In genomic region chr2:8214751-8215150, GRCm38 (mm10) we compare ENCODE assay signal across 16 mouse cellular contexts.
DNase-seq lines count a peak whose midpoint lies in the region; TF ChIP-seq lines count a peak whose summit lies in the region.
"Had no signal": no experiment of that assay in that cellular context is flagged by ENCODE, and none has a peak within 500 bp of the region (broad histone marks: within the 10 kb centered on the region; RNA-seq: fewer than 3 reads in every experiment).

No protein-coding gene starts in this region.

- DNase-seq in layer of hippocampus, adult 2 months (ENCODE audit: low spot score in 2 of 2) = no peak
- DNase-seq in layer of hippocampus, postnatal 14 days (ENCODE audit: low spot score in 2 of 2) = no peak
- DNase-seq in right cerebral cortex, adult 18-20 months = peak; percentile 5
- no peak for DNase-seq in right cerebral cortex, postnatal 36 days (ENCODE audit: low spot score in 2 of 2)
- DNase-seq in forebrain, embryonic 10.5 days (ENCODE audit: extremely low spot score, low spot score) = no peak
- DNase-seq: adrenal gland, adult 2 months; adrenal gland, postnatal 10 days; adrenal gland, postnatal 25 days; cerebellum, adult 11-12 months; cerebellum, adult 2 months; cerebellum, adult 9-10 months; cerebellum, postnatal 10 days; cerebellum, postnatal 25 days had no signal

- no peaks in the 10 kb centered on the region for H3K36me3 ChIP-seq in forebrain, embryonic 10.5 days (replicated peaks)
- H3K36me3 ChIP-seq: embryonic facial prominence, embryonic 10.5 days; embryonic facial prominence, embryonic 12.5 days; forebrain, embryonic 12.5 days had no signal

- 94% methylated on average over 3 of the region's 3 CpGs for WGBS in forebrain, embryonic 10.5 days

- H3K9me3 ChIP-seq in forebrain, embryonic 10.5 days = peaks cover 7% of the 10 kb centered on the region
- H3K9me3 ChIP-seq: embryonic facial prominence, embryonic 12.5 days; forebrain, embryonic 12.5 days had no signal

- no peak for TF ChIP-seq CTCF in layer of hippocampus, adult 2 months (conservative IDR thresholded peaks at IDR 0.05)

- H3K27me3 ChIP-seq in forebrain, embryonic 10.5 days (ENCODE audit: poor library complexity, severe bottlenecking) = no peaks in the 10 kb centered on the region
- H3K27me3 ChIP-seq: embryonic facial prominence, embryonic 12.5 days; forebrain, embryonic 12.5 days had no signal

- H3K27ac ChIP-seq in layer of hippocampus, adult 2 months = 0 out of 2 replicates have a peak overlapping the region, but pooled peaks have one; percentile 10
- H3K27ac ChIP-seq in forebrain, embryonic 10.5 days = no peak overlapping the region
- H3K27ac ChIP-seq: embryonic facial prominence, embryonic 10.5 days; embryonic facial prominence, embryonic 12.5 days; forebrain, embryonic 12.5 days had no signal

- H3K4me1 ChIP-seq in forebrain, embryonic 10.5 days = no peaks in the 10 kb centered on the region
- H3K4me1 ChIP-seq: embryonic facial prominence, embryonic 10.5 days; embryonic facial prominence, embryonic 12.5 days; forebrain, embryonic 12.5 days had no signal

- no peak overlapping the region for H3K4me3 ChIP-seq in layer of hippocampus, adult 2 months
- H3K4me3 ChIP-seq in forebrain, embryonic 10.5 days = no peak overlapping the region
- H3K4me3 ChIP-seq: embryonic facial prominence, embryonic 10.5 days; embryonic facial prominence, embryonic 12.5 days; forebrain, embryonic 12.5 days had no signal
